Mouse (Mus musculus): ENCODE measurements around the gene Ccdc103. TPM values are rescaled to one million over a fixed set of nuclear protein-coding genes. Genes with fewer than 3 reads are reported as not detected.

The Ccdc103 gene
- polyA plus RNA-seq (2012; rRNA removed; ENCODE audit: low replicate concordance), result not detected in 2 replicates

DNA sequence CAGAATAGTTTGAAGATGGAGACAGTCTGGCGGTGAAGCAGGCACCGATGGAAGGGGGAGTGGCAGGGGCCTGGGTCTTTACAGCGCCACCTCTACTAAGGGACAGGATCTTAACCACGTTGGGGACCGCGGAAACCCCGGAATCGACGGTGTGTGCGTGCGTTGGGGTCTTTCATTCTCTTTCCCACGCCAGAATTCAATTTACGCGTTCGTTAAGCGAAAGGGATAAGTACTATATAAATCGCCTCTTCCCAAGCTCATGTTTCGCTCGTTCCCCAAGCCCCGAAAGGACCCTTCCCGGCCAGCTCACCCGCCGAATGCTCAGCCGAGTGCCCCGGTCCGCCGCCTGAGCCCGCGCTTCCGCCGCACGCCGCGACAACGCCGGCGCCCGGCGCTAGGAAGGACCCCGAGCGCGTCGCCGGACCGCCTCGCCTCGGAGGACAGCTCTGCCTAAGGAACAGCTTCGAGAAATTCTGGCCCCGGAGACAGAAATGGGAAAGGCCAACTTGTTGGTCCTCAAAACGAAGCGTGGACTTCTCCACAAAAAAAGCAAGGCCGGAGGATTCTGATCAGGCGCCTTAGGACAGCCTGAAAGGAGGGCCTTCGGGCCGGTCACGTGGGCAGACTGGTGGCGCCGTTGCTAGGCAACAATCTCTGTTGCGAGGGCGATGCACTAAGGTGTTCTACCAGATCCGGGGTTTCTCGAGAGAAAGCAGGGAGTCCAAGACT lies at the start of gene Ccdc103, which contains the start of gene Eftud2:
Gene Ccdc103, plus strand, starts transcription at position 620 of the 729 bp plus-strand sequence.
Gene Eftud2, minus strand, starts transcription at position 401 of the 729 bp plus-strand sequence.

DNA sequence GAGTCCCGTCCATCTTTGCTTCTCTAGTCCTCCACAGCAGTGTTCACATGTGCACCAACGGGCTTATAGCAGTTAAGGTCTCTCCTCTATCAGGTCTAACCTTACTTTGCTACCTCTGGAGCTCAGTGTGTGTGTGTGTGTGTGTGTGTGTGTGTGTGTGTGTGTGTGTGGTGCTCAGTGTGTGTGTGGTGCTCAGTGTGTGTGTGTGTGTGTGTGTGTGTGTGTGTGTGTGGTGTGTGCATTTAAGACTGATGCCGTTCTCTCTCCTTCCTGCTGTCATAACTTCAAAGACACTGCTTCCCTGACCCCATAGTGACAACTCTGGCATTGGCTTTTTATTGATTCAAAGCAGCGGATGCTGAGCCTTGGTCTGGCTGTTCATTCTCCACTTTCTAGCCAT lies 45.5 kb upstream of the Ccdc103 start, which contains the start of gene Higd1b:
Gene Higd1b, plus strand, starts transcription at position 301 of the 400 bp plus-strand sequence.

DNA sequence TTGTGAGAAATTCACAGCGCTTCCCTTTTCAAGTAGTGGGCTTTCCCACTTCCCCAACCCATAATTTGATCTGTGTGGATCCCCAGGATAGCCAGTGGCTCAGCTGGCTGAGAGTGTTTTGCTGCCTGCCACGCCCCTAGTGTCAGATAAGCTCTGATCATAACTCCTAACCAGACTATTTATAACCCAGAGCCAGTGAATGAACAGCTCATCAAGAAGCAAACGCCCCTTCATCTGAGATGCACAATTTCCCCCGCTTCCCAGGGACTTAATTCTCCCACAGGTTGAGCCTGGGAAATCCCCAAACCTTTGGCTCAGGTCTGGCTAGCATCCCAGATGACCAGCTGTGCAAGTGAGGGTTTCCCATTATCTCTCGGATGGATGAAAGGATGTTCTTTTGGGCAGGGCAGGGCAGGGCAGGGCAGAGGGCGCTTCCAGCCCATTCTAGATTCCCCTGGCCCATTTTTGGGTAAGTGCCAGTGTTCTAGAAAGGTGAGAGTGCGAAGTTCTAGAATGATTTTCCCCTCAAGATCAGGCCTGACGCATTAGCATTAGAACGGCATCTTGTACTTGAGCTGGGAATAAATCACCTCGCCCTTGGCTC lies 3.7 kb downstream of the Ccdc103 start, which contains the start of gene Fam187a:
Gene Fam187a, plus strand, starts transcription at position 554 of the 604 bp plus-strand sequence.

DNA sequence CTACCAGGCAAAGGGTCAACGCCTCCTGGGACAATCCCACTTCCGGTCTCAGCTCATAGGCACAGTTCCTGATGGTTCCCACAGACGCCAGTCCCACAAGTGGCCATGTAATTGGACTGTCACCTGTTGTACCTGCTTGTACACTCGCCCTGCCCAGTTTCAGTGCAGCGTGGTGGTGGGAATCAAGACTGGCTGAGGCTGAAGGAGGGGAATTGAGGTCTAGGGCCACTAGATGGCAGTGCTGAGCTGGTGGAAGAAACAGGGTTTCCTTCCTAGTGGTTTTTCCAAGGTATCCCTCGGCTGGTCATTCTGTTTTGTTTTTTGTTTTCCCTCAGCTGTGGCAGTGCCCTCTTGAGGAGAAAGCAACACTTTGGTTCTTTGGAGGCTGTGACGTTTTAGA lies 19.8 kb downstream of the Ccdc103 start, which contains the start of gene Gfap:
Gene Gfap, minus strand, starts transcription at position 150 of the 400 bp plus-strand sequence.

DNA sequence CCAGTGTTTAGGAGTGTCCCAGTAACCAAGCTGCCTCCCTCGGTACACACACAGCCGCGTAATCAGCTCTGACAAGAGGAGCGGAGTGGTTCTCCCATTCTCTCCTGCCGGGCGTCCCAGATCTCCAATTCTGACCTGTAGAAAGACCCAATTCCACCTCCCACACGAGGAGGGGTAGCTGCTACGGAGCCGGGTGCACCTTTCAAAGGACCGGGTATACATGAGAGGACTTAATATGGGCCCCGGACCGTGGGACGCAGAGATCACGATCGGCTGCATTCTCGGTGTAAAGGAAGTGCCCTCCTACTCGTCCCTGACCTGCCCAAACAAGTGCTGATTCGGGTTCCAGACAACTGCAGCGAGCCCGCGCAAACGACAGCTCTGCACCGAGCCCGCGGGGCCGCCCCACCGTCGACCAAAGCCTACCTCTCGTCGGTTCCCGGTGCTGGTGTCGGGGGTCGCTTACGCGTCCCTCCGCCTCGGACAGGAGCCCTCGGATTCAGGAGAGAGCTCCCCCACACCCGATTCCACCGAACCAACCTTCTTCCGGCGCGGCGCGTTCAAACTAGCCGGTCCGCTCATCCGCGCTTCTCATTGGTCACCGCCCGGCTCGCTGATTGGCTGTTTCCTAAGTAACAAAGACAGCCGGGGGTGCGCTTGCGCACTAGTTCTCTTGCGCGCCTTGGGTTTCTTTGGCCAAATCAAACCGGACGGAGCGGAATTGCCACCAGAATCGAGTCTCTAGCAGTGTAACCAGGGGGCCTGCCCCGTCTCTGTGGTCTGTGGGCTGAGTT lies 43.8 kb downstream of the Ccdc103 start, which contains the start of gene Kif18b:
Gene Kif18b, minus strand, starts transcription at position 568 of the 794 bp plus-strand sequence.

Other genes with a start within 250 kb of the Ccdc103 start
- not detected in 2 replicates for gene Meioc, start 217.5 kb upstream of the Ccdc103 start, polyA plus RNA-seq (2012; rRNA removed; ENCODE audit: low replicate concordance)
- 1.1 and 1.3 TPM in 2 replicates for gene Ccdc43, start 183.4 kb upstream of the Ccdc103 start, polyA plus RNA-seq (2012; rRNA removed; ENCODE audit: low replicate concordance)
- gene Adam11, start 119.8 kb upstream of the Ccdc103 start, polyA plus RNA-seq (2012; rRNA removed; ENCODE audit: low replicate concordance), result 4.8 and 5.4 TPM in 2 replicates
- gene Gjc1, start 61.5 kb upstream of the Ccdc103 start, polyA plus RNA-seq (2012; rRNA removed; ENCODE audit: low replicate concordance), result 0.77 and 1.4 TPM in 2 replicates
- 0.82 TPM in 1 of 2 replicates, not detected in the other for gene Higd1b, start 45.4 kb upstream of the Ccdc103 start, polyA plus RNA-seq (2012; rRNA removed; ENCODE audit: low replicate concordance)
- 109 and 119 TPM in 2 replicates for gene Eftud2, start 219 bp upstream of the Ccdc103 start, polyA plus RNA-seq (2012; rRNA removed; ENCODE audit: low replicate concordance)
- not detected in 2 replicates for gene Fam187a, start 4.0 kb downstream of the Ccdc103 start, polyA plus RNA-seq (2012; rRNA removed; ENCODE audit: low replicate concordance)
- gene Gfap, start 19.7 kb downstream of the Ccdc103 start, polyA plus RNA-seq (2012; rRNA removed; ENCODE audit: low replicate concordance), result 0.30 and 0.81 TPM in 2 replicates
- gene Kif18b, start 43.9 kb downstream of the Ccdc103 start, polyA plus RNA-seq (2012; rRNA removed; ENCODE audit: low replicate concordance), result 3.2 and 4.7 TPM in 2 replicates
- 0.40 and 0.77 TPM in 2 replicates for gene C1ql1, start 65.5 kb downstream of the Ccdc103 start, polyA plus RNA-seq (2012; rRNA removed; ENCODE audit: low replicate concordance)
- gene Nmt1, start 147.0 kb downstream of the Ccdc103 start, polyA plus RNA-seq (2012; rRNA removed; ENCODE audit: low replicate concordance), result 18.1 and 18.6 TPM in 2 replicates
- gene Dcakd, start 147.1 kb downstream of the Ccdc103 start, polyA plus RNA-seq (2012; rRNA removed; ENCODE audit: low replicate concordance), result 51.3 and 51.6 TPM in 2 replicates
- 5.3 and 6.8 TPM in 2 replicates for gene Plcd3, start 220.5 kb downstream of the Ccdc103 start, polyA plus RNA-seq (2012; rRNA removed; ENCODE audit: low replicate concordance)
- gene Acbd4, start 220.5 kb downstream of the Ccdc103 start, polyA plus RNA-seq (2012; rRNA removed; ENCODE audit: low replicate concordance), result 108 and 223 TPM in 2 replicates
- 6.7 and 9.3 TPM in 2 replicates for gene Hexim1, start 235.0 kb downstream of the Ccdc103 start, polyA plus RNA-seq (2012; rRNA removed; ENCODE audit: low replicate concordance)

Measured in duodenum, adult 2 months (tissue).